Mouse (Mus musculus) kidney, adult 2 months (tissue): Measurements from ENCODE around the gene Limd1. TPM values are rescaled to one million over a fixed set of nuclear protein-coding genes. Genes with fewer than 3 reads are reported as not detected.
A peak's percentile ranks its signal among the peaks of the same experiment; 100 is the strongest.

Source experiments
- DNase-seq: peaks from one replicate; pipeline ENCODE4 v3.0.0; 2021
- H3K27ac ChIP-seq: fragments of 200-500 bp; 2 replicates; pipeline ENCODE4 v1.5.1; 2012; ENCODE audit warnings: low read depth, low read length, control low read depth, inconsistent platforms; ENCODE audit not compliant: insufficient read depth
- H3K27me3 ChIP-seq: fragments of 200-500 bp; replicated peaks from 2 replicates; pipeline ENCODE4 v1.6.1; 2012; ENCODE audit warnings: mild to moderate bottlenecking, moderate library complexity, low read length, inconsistent platforms; ENCODE audit not compliant: control insufficient read depth, insufficient read depth
- H3K36me3 ChIP-seq: fragments of 200-500 bp; 2 replicates; pipeline ENCODE4 v1.6.1; 2012; ENCODE audit warnings: mild to moderate bottlenecking, moderate library complexity, low read length, inconsistent platforms; ENCODE audit not compliant: control insufficient read depth, insufficient read depth
- H3K4me1 ChIP-seq: fragments of 200-500 bp; 2 replicates; pipeline ENCODE4 v1.6.1; 2011; ENCODE audit warnings: low read length; ENCODE audit not compliant: control insufficient read depth, insufficient read depth
- H3K4me3 ChIP-seq: fragments of 200-500 bp; 2 replicates; pipeline ENCODE4 v1.5.1; 2011; ENCODE audit warnings: mild to moderate bottlenecking, low read depth, low read length, control low read depth; ENCODE audit not compliant: insufficient read depth
- CTCF ChIP-seq: fragments of 200-500 bp; conservative IDR thresholded peaks from 2 replicates; pipeline ENCODE4 v1.5.1; 2011; ENCODE audit warnings: low read depth, mild to moderate bottlenecking, control low read depth, low read length, moderate library complexity, mixed read lengths; ENCODE audit not compliant: insufficient read depth, insufficient read length
- POLR2A ChIP-seq: fragments of 200-500 bp; IDR thresholded peaks from one replicate; pipeline ENCODE4 v1.6.1; 2011; ENCODE audit warnings: low read depth, low read length, control low read depth
- WGBS: fragments of 180-500 bp; shearing (Covaris S2); methylation state at CpG from one replicate; pipeline ENCODE4 v1.1.7; 2018; 5-methylcytosine and 5-hydroxymethylcytosine counted together
- polyA plus RNA-seq: library from polyadenylated mRNA; depleted of rRNA; stranded (reverse); fragments of >200 nt; gene quantifications from 2 replicates; pipeline ENCODE4 v1.2.3, GENCODE M21; 2012

Gene Limd1
- polyA plus RNA-seq, 1 experiment = 56.9 TPM

DNA sequence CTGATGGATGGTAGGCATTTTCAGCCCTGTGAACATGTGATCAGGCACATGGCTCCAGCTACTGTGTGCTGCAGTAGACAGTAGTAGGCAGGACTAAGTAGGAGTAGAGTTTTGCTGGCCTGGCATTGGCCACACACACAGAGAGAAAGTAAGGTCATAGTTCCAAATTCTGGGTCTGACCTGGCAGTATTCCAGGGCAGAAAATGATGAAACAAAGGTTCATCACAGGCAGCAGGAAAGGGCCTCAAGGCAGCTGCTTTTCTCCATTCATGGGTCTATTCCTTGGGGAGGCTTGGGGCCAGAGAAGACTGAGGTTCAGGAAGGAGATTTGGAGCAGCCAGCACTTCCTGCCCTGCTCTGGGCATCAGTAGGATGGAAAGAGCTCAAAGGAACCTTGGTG is 5.1 kb upstream of the Limd1 start:
- no peaks in the 10 kb centered on the region for H3K4me1 ChIP-seq
- TF ChIP-seq CTCF (no peak), POLR2A (no peak)
- no peaks in the 10 kb centered on the region for H3K36me3 ChIP-seq
- H3K27ac ChIP-seq = no peak overlapping the region
- no peak overlapping the region for H3K4me3 ChIP-seq
- H3K27me3 ChIP-seq = no peaks in the 10 kb centered on the region
- DNase-seq = peak; percentile 84

DNA sequence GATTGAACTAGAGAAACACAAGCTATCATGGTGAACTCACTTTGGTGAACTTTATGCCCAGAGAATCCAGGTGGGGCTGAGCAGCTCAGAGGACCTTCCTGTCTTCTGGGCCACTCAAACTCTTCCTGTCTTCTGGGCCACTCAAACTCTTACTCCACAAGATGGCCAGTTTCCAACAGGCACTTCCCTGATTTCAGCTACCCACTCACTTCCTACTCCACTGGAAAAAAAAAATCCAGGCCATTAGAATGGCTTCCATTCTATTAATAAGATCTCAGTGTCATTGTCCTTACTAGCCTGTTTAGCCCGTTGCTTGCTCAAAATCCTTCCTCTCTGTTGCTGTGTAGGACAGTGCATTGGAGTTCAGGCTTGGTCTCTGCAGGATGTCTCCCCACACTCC is 2.9 kb upstream of the Limd1 start:
- no peak for DNase-seq
- H3K4me1 ChIP-seq = peaks cover 9% of the 10 kb centered on the region
- no peak overlapping the region for H3K4me3 ChIP-seq
- 79% methylated on average over 1 of the region's 1 CpGs for WGBS
- H3K36me3 ChIP-seq = no peaks in the 10 kb centered on the region
- no peaks in the 10 kb centered on the region for H3K27me3 ChIP-seq
- no peak overlapping the region for H3K27ac ChIP-seq
- no peak for TF ChIP-seq CTCF
- TF ChIP-seq POLR2A = no peak

DNA sequence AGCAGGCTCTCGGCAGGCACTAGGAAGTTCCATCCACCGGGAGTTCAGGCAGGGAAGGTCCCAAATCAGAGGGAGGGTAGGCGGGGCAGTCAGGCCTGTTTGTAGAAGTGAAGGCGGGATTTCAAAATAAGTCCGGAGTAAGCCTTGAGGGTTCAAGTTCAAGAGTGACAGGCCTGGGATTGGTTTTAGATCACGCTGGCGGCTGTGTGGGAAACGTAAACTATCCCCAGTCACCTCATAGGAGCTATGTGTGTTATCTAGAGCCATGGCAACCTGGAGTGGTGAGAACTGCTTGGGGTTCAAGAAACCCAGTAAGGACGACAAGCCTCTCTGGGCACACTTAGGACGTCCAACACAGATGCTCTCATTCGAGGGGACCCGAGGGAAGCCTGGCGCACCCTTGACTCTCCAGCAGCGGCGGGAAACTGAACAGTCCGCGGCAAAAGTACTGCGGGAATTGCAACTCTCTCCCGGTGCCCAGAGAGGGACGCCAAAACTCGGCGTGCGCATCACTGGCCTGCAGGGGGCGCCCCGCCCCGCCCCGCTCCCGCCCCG is 398 bp upstream of the Limd1 start:
- H3K36me3 ChIP-seq = no peaks in the 10 kb centered on the region
- H3K27ac ChIP-seq = no peak overlapping the region
- H3K4me3 ChIP-seq = peak overlapping the region; percentile 42
- WGBS = 2% methylated on average over 23 of the region's 29 CpGs
- TF ChIP-seq POLR2A (no peak), CTCF (peak; percentile 43)
- peak; percentile 47 for DNase-seq
- H3K27me3 ChIP-seq = no peaks in the 10 kb centered on the region
- H3K4me1 ChIP-seq = peaks cover 13% of the 10 kb centered on the region

DNA sequence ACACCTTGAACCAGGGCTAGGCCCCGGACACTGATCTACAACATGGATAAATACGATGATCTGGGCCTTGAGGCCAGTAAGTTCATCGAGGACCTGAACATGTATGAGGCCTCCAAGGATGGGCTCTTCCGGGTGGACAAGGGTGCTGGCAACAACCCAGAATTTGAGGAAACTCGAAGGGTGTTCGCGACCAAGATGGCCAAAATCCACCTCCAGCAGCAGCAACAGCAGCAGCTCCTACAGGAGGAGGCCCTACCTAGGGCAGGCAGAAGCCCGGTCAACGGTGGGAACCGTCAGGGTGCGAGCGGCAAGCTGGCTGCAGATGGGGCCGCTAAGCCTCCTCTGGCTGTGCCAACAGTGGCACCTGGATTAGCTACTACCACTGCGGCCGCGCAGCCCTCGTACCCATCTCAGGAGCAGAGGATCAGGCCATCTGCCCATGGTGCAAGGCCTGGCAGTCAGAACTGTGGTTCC is 727 bp downstream of the Limd1 start:
- peak; percentile 45 for DNase-seq
- H3K4me1 ChIP-seq = peaks cover 13% of the 10 kb centered on the region
- 11% methylated on average over 17 of the region's 17 CpGs for WGBS
- TF ChIP-seq POLR2A (no peak), CTCF (no peak)
- peak overlapping the region; percentile 76 for H3K4me3 ChIP-seq
- peak overlapping the region; percentile 63 for H3K27ac ChIP-seq
- H3K27me3 ChIP-seq = no peaks in the 10 kb centered on the region
- no peaks in the 10 kb centered on the region for H3K36me3 ChIP-seq

DNA sequence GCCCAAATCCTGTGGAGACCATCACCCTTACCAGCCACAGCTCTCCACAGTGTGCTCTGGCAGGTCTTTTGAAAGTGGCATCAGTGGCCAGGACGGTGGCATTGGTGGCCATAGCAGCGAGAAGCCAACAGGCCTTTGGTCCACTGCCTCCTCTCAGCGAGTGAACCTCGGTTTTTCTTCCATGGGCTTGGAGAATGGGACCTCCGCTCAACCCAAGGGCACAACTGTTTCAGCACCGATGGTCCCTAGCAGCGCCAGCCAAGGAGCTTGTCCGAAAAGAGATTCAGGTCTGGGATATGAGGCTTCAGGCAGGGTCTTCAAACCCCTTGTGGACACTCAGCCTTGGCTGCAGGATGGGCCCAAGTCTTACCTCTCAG is 1.4 kb downstream of the Limd1 start:
- Histone ChIP-seq H3K4me1 (peaks cover 13% of the 10 kb centered on the region), H3K27ac (no peak overlapping the region)

DNA sequence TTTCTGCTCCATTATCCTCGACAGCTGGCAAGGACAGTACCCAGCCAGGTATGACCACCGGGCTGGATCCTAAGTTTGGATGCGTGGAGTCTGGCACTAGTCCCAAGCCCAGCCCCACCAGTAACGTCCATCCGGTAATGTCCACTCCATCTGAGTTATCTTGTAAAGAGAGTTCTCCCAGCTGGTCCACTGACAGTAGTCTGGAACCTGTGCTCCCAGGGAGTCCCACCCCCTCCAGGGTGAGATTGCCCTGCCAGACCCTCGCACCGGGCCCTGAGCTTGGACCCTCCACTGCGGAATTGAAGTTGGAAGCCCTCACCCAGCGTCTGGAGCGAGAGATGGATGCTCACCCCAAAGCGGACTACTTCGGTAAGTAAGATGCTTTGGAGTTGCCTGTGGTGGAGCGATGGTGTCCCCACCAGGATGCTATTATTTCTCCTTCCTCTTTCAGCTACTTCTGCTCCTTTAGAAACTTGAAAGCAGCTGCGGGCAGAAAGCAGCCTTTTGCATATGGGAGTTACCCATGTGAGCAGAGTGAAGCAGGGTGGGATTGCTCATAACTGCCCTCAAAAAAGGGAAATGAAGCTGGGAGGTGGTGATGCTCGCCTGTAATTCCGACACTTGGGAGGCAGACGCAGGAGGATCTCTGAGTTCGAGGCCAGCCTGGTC is 1.9 kb downstream of the Limd1 start:
- H3K27me3 ChIP-seq = no peaks in the 10 kb centered on the region
- H3K4me3 ChIP-seq = peak overlapping the region; percentile 76; the same call in 1 of the 2 replicates
- WGBS = 61% methylated on average over 18 of the region's 18 CpGs
- no peak for DNase-seq
- no peaks in the 10 kb centered on the region for H3K36me3 ChIP-seq
- H3K4me1 ChIP-seq = peaks cover 13% of the 10 kb centered on the region
- TF ChIP-seq CTCF (no peak), POLR2A (no peak)
- H3K27ac ChIP-seq = no peak overlapping the region

More for the DNA sequence above, 1.4 kb downstream of the Limd1 start:
- no peak for DNase-seq
- Histone ChIP-seq H3K4me3 (peak overlapping the region; percentile 76), H3K27me3 (no peaks in the 10 kb centered on the region), H3K36me3 (no peaks in the 10 kb centered on the region)
- TF ChIP-seq CTCF = no peak
- no peak for TF ChIP-seq POLR2A
- 84% methylated on average over 8 of the region's 8 CpGs for WGBS

DNA sequence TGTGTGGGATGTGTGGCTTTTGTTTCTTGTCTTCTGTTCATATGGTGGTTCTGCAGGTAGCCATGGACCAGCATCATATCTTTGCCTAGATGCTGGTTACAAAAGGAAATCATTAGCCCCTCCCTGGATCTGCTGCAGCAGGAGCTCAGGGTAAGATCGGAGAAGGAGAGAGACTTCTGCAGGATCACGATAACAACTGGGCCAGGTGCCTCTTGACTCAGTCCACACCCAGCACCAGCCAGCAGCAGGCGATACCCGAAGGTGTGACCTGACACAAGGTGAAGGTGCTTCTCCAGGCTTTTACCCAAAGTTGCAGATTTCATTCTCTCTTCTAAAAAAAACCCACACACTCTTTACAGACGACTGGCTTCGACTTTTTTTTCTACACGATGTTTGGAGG is 2.6 kb downstream of the Limd1 start:
- no peaks in the 10 kb centered on the region for H3K27me3 ChIP-seq
- 27% methylated on average over 7 of the region's 7 CpGs for WGBS
- H3K27ac ChIP-seq = no peak overlapping the region
- H3K36me3 ChIP-seq = no peaks in the 10 kb centered on the region
- DNase-seq = no peak
- peaks cover 15% of the 10 kb centered on the region for H3K4me1 ChIP-seq
- H3K4me3 ChIP-seq = no peak overlapping the region
- no peak for TF ChIP-seq POLR2A
- TF ChIP-seq CTCF = no peak
